Mouse (Mus musculus): ENCODE results near the gene Acer1.

Acer1 gene

DNA sequence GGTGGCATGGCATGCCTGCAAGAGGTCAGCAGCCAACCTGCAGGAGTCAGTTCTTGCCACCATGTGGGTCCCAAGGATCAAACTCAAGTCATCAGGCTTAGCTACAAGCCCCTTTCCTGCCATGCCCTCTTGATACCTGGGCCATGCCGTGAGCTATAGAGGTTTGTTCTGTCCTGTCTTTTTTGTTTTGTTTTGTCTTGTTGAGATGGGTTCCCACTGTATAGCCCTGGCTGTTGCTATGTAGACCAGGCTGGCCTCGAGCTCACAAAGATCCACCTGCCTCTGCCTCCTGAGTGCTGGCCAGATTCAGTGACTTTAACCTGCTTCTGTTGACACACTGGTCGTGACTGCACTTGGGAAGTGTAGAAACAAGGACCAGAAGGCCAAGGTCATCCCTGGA, 6.5 kb downstream of the Acer1 start:
- DNase-seq (ENCODE audit: low read depth, low spot score), result no peak
- H3K27me3 ChIP-seq (ENCODE audit: control insufficient read depth, insufficient read depth, low read length, poor library complexity, severe bottlenecking), result no peaks in the 10 kb centered on the region
- no peaks in the 10 kb centered on the region for H3K36me3 ChIP-seq (ENCODE audit: control insufficient read depth, insufficient read depth, low read length, poor library complexity, severe bottlenecking)

DNA sequence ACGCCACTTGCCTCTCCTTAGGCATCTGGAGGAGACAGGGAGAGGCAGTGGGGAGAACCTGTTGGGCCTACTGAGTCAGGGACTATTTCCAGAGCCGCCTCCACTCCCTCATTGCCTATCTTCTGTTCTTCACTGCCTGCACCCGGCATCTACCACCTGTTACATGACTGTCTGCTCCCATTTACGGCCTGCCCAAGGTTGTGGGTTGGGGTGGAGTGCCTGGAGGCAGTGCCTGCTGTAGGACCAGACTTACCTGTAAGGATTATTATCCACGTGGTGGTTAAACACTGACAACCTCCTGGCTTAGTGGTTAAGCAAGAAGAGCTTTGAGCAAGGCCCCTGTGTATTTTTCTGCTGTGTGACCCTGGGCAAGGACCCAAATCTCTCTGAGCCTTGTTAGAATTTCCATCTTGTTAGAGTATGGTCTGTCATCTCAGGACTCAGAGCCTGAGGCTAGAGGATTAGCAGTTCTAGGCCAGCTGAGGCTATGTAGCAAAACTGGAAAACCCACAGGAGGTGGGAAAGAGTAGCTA, 7.2 kb downstream of the Acer1 start:
- Histone ChIP-seq H3K27me3 (ENCODE audit: control insufficient read depth, insufficient read depth, low read length, poor library complexity, severe bottlenecking) (no peaks in the 10 kb centered on the region), H3K36me3 (ENCODE audit: control insufficient read depth, insufficient read depth, low read length, poor library complexity, severe bottlenecking) (no peaks in the 10 kb centered on the region)
- no peak for DNase-seq (ENCODE audit: low read depth, low spot score)

DNA sequence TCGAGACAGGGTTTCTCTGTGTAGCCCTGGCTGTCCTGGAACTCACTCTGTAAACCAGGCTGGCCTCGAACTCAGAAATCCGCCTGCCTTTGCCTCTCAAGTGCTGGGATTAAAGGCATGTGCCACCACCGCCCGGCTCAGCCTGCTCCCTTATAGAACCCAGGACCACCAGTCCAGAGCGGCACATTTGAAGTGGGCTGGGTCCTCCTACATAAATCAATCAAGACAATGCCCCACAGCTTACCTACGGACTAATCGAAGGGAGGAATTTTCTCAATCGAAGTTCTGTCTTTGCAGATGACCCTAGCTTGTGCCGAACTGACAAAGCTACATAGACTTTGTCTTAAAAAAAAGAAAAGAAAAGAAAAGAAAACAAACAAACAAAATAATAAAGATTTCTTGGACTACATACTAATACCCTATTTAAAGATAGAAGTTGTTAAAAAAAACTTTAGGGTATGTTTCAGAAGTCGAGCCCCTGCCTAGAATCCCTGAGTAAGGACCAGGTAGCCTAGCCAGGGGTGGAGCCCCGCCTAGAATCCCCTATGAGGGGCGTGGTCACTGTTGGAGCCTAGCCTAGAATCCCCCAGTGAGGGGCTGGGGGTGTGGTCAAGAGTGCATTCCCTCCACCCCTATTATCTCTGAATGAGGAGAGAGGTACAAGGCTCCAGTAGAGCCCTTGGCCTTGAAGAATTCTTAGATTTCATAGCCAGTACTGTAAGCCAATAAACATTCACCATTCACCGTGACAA, 7.8 kb downstream of the Acer1 start:
- no peaks in the 10 kb centered on the region for H3K27me3 ChIP-seq (ENCODE audit: control insufficient read depth, insufficient read depth, low read length, poor library complexity, severe bottlenecking)
- H3K36me3 ChIP-seq (ENCODE audit: control insufficient read depth, insufficient read depth, low read length, poor library complexity, severe bottlenecking), result no peaks in the 10 kb centered on the region
- DNase-seq (ENCODE audit: low read depth, low spot score), result no peak

DNA sequence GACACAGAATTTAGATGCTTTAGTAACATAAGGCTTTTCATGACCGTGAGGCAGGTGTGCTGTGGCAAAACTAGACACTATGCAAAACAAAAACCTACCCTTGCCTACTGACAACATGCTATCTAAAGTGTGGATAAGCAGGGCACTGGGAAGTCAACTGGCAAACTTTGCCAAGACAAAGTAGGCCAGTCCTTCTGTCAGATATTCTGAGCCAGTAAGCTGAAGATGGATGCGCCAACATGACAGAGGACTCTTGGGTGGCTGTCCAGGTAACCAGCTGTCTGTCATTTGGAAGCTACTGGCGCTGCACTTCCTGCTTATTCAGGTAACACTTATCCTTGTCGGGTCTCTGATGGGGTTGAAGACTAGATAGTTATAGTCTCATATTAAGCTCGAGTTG, 11.8 kb downstream of the Acer1 start:
- no peaks in the 10 kb centered on the region for H3K36me3 ChIP-seq (ENCODE audit: control insufficient read depth, insufficient read depth, low read length, poor library complexity, severe bottlenecking)
- DNase-seq (ENCODE audit: low read depth, low spot score), result no peak
- H3K27me3 ChIP-seq (ENCODE audit: control insufficient read depth, insufficient read depth, low read length, poor library complexity, severe bottlenecking), result no peaks in the 10 kb centered on the region

DNA sequence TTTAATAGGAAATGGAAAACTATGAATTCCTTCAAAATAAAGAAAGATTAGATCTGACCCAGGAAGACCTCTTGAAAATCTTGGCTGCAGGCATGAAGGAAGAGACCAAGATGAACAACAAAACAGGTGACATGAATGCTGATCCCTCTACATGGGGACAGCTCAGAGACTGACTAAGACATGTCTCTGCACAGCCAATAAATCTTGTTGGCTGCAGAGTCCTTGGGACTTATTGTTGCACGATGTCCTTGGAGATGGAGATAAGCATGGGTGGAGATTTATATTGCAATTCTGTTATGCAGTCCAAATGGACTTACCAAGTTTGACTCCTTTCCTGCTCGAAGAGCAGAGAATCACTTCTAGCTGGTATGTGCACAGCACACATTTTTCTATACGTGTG, 12.6 kb downstream of the Acer1 start:
- Histone ChIP-seq H3K36me3 (ENCODE audit: control insufficient read depth, insufficient read depth, low read length, poor library complexity, severe bottlenecking) (no peaks in the 10 kb centered on the region), H3K27me3 (ENCODE audit: control insufficient read depth, insufficient read depth, low read length, poor library complexity, severe bottlenecking) (no peaks in the 10 kb centered on the region)
- DNase-seq (ENCODE audit: low read depth, low spot score), result no peak

DNA sequence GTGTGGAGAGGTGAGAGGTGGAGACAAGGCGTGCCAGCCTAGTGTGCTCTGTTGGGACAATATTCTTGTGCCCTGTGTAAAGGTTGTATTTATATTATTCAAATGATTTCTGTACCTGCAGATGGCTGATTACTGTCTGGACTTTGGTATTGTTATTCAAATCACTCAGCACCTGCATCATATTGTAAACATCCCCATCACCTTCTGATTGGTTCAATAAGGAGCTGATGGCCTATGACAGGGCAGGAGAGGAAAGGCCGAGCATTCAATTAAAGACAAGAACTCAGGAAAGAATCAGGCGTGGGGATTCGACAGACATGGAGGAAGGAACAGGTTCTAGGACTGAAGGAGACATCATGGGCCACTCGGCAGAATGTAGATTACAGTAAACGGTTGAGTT, 18.3 kb downstream of the Acer1 start:
- Histone ChIP-seq H3K27me3 (ENCODE audit: control insufficient read depth, insufficient read depth, low read length, poor library complexity, severe bottlenecking) (no peaks in the 10 kb centered on the region), H3K36me3 (ENCODE audit: control insufficient read depth, insufficient read depth, low read length, poor library complexity, severe bottlenecking) (no peaks in the 10 kb centered on the region)
- DNase-seq (ENCODE audit: low read depth, low spot score), result no peak

DNA sequence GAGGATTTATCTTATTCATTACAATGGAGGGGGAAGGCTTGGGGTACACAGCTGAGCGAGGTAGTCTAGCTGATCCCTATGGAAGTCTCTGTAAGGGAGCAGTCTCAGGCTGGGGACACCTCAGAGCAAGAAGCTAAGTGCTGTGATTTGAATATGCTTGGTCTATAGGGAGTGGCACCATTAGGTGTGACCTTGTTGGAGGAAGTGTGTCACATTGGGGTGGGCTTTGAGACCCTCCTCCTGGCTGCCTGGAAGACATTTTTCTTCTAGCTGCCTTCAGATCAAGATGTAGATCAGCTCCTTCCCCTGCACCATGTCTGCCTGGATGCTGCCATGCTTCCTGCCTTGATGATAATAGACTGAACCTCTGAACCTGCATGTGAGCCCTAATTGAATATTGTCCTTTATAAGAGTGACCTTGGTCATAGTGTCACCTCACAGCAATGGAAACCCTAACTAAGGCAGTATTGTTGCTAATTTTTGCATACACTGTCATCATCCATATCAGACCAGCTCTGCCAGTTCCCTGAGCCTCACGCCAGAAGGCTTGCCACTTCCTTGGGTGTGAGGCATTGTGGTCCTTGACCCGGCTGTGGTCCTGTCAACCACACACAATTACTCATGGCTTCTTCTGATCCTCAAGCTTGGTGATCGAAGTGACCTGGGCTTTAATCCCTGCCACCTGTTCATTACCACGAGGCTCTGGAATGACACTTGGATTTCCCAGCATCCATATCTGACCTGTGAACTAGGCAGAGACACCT, 19.1 kb downstream of the Acer1 start:
- no peaks in the 10 kb centered on the region for H3K27me3 ChIP-seq (ENCODE audit: control insufficient read depth, insufficient read depth, low read length, poor library complexity, severe bottlenecking)
- no peak for DNase-seq (ENCODE audit: low read depth, low spot score)
- no peaks in the 10 kb centered on the region for H3K36me3 ChIP-seq (ENCODE audit: control insufficient read depth, insufficient read depth, low read length, poor library complexity, severe bottlenecking)

DNA sequence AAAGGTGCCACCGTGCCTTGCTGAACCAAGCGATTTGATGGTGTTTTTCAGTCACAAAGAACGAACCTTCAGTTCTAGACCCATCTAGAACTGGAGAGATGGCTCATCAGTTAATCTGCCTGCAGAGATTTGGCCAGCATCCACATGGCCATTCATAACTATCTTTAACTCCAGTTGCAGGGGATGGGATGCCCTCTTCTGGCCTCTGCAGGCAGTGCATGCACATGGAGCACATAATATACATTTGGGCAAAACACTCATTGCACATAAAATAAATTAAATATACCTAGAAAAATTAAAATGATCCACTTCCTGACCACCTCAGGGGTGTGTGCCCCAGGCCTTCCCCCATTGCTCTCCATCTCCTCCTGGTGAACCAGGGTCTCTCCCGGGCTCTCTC, 20.0 kb downstream of the Acer1 start:
- no peaks in the 10 kb centered on the region for H3K27me3 ChIP-seq (ENCODE audit: control insufficient read depth, insufficient read depth, low read length, poor library complexity, severe bottlenecking)
- no peaks in the 10 kb centered on the region for H3K36me3 ChIP-seq (ENCODE audit: control insufficient read depth, insufficient read depth, low read length, poor library complexity, severe bottlenecking)
- no peak for DNase-seq (ENCODE audit: low read depth, low spot score)

DNA sequence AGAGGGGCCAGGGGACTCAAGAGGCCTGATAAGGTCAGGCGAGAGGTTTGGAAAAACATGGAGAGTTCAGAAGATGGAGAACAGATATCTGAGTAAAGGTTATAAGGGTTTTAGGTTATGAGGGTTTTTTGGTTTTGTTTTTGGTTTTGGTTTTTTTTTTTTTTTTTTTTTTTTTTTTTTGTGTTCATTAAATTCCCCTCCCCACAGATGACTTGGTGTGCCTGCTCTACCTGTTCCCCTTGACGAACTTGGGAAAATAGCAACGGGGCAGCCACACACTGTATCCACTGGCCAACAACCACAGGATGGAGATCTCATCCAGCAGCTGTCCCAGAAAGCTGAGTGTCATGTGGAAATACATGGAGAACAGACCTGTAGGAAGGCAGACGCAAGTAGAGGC, 23.3 kb downstream of the Acer1 start:
- DNase-seq (ENCODE audit: low read depth, low spot score), result no peak
- no peaks in the 10 kb centered on the region for H3K36me3 ChIP-seq (ENCODE audit: control insufficient read depth, insufficient read depth, low read length, poor library complexity, severe bottlenecking)
- H3K27me3 ChIP-seq (ENCODE audit: control insufficient read depth, insufficient read depth, low read length, poor library complexity, severe bottlenecking), result no peaks in the 10 kb centered on the region

DNA sequence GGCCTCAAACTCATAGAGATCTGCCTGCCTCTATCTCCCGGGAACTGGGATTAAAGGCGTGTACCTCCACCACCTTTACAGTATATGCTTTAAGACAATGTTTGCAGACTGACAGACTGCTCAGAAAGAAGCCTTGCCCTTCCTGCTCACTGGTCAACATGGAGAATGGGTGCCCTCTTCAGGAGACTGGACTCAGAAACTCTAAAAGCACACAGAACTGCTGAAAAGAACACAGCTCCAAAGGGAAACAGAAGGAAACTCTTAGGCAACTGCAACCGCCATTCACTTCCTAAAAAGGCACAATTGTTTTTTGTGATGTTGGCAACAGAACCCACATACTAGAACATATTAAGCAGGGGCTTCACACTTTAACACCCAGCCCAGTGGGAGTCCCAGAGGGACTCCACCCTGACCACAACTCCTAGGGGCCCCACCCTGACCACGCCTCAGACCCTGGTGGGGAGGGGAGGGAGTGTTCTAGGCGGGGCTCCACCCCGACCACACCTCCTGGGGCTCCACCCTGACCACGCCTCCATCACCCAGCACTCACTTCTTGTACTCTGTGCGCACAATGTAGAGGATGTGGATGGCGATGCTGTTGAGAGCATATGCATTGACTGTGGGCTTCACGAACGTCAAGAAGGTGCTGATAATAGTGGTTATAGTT, 24.0 kb downstream of the Acer1 start:
- Histone ChIP-seq H3K27me3 (ENCODE audit: control insufficient read depth, insufficient read depth, low read length, poor library complexity, severe bottlenecking) (no peaks in the 10 kb centered on the region), H3K36me3 (ENCODE audit: control insufficient read depth, insufficient read depth, low read length, poor library complexity, severe bottlenecking) (no peaks in the 10 kb centered on the region)
- DNase-seq (ENCODE audit: low read depth, low spot score), result peak; percentile 89

DNA sequence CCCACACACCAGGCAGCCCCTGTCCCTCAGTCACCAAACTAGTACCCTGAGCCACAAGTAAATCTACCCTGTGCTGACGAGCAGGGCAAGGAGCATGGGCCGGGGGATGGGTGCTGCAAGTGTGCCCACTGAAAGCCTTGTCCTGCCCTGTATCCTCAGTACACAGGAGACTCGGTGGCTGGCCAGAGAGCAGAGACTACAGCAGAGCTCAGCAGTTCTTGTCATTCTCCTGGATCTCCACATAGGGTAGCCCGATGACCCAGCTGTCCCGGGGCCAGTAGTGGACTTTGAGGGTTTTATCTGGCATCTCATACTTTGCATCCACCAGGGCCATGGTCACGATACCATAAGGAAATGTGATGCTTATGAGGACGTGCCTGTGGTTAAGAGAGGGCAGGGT, 27.1 kb downstream of the Acer1 start:
- DNase-seq (ENCODE audit: low read depth, low spot score), result no peak
- Histone ChIP-seq H3K36me3 (ENCODE audit: control insufficient read depth, insufficient read depth, low read length, poor library complexity, severe bottlenecking) (no peaks in the 10 kb centered on the region), H3K27me3 (ENCODE audit: control insufficient read depth, insufficient read depth, low read length, poor library complexity, severe bottlenecking) (no peaks in the 10 kb centered on the region)

DNA sequence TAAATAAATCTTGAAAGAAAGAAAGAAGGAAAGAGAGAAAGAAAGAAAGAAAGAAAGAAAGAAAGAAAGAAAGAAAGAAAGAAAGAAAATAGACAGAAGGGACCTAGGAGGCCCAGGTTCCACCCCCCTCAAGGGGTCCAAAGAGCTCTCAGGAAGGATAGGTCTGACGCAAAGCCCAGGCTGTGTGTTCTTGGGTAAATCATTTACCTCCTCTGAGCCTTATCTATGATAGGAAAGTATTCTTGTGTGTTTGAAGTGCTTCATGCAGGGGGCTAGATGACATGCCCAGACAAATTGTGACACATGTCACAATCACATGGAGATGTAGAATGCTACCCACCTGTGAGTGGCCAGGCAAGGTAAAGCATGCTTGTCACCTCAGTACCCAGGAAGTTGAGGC, 29.3 kb downstream of the Acer1 start:
- no peak for DNase-seq (ENCODE audit: low read depth, low spot score)
- Histone ChIP-seq H3K27me3 (ENCODE audit: control insufficient read depth, insufficient read depth, low read length, poor library complexity, severe bottlenecking) (no peaks in the 10 kb centered on the region), H3K36me3 (ENCODE audit: control insufficient read depth, insufficient read depth, low read length, poor library complexity, severe bottlenecking) (no peaks in the 10 kb centered on the region)

DNA sequence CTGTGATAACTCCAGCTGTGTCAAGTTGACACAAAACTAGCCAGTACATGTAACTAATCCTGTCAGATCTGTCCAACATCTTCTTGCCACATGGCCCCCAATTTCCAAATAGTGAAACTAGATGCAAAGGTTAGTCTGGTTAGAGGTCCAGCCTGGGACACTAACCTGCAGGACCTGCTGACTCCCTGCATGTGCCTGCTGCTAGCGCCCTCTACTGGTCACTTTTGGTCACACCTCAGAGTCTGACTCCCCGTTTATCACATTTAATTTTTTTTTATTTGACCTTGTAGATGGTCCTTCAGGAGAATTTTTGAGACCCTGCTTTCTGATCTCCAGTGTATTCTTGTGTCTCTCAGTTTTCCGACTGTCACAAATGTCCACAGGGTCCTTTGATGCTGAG, 31.0 kb downstream of the Acer1 start:
- no peaks in the 10 kb centered on the region for H3K27me3 ChIP-seq (ENCODE audit: control insufficient read depth, insufficient read depth, low read length, poor library complexity, severe bottlenecking)
- no peaks in the 10 kb centered on the region for H3K36me3 ChIP-seq (ENCODE audit: control insufficient read depth, insufficient read depth, low read length, poor library complexity, severe bottlenecking)
- DNase-seq (ENCODE audit: low read depth, low spot score), result peak; percentile 85

DNA sequence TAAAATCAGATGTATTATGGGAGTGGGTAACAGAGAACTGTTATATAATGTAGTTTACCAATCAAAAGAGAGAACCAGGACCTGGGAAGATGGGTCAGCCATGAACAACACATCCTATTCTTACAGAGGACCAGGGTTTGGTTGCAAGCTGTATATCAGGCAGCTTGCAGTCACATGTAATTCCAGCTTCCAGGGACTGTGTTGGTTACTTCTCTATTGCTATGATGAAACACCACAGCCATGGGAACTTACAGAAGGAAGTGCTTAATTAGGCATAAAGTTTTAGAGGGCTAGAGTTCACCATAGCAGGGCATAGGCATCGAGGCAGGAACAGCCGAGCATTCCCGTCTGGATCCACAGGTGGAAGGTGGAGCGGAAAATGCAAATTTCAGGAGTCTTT, 43.2 kb downstream of the Acer1 start:
- H3K36me3 ChIP-seq (ENCODE audit: control insufficient read depth, insufficient read depth, low read length, poor library complexity, severe bottlenecking), result no peaks in the 10 kb centered on the region
- DNase-seq (ENCODE audit: low read depth, low spot score), result no peak
- H3K27me3 ChIP-seq (ENCODE audit: control insufficient read depth, insufficient read depth, low read length, poor library complexity, severe bottlenecking), result no peaks in the 10 kb centered on the region

DNA sequence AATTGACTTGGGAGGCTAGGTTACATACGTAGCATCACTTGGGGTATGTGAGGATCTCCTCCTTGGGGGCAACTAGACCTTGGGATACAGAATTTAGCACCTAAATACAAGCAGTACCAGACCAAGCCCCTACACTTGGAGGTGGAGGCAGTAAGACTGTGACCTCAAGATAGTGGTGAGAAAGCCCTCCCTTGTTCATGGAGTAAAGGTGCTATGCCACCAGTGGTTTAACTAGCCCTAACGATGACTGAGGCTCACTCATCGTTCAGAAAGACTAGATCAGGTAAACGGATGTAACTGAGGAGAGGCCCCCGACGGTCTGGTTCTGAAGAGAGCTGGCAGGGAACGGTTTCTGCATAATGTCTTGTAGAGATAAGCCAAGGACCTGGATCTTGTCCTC, 45.2 kb downstream of the Acer1 start:
- Histone ChIP-seq H3K36me3 (ENCODE audit: control insufficient read depth, insufficient read depth, low read length, poor library complexity, severe bottlenecking) (no peaks in the 10 kb centered on the region), H3K27me3 (ENCODE audit: control insufficient read depth, insufficient read depth, low read length, poor library complexity, severe bottlenecking) (no peaks in the 10 kb centered on the region)
- no peak for DNase-seq (ENCODE audit: low read depth, low spot score)

Data from splenic B cell, adult 2 months (primary cell).